In genomic region chr8:121950749-121951655, GRCm38 (mm10) we compare ENCODE assay signal across 8 mouse cellular contexts. TPM values are rescaled to one million over a fixed set of nuclear protein-coding genes. Genes with fewer than 3 reads are reported as not detected.
A peak's percentile ranks its signal among the peaks of the same experiment; 100 is the strongest.
DNase-seq lines count a peak whose midpoint lies in the region; ATAC-seq and TF ChIP-seq lines count a peak whose summit lies in the region.

No protein-coding gene starts in this region.

- H3K4me2 ChIP-seq in limb, embryonic 14.5 days (replicated peaks; ENCODE audit: low read depth, low read length, severe bottlenecking): peak overlapping the region; percentile 87
- H3K4me2 ChIP-seq in midbrain, embryonic 16.5 days (ENCODE audit: low read length): peak overlapping the region; percentile 97
- peak overlapping the region; percentile 75 for H3K4me2 ChIP-seq in stomach, postnatal 0 days (replicated peaks; ENCODE audit: low read depth)

- peaks cover 34% of the 10 kb centered on the region for H3K4me1 ChIP-seq in limb, embryonic 14.5 days (ENCODE audit: control insufficient read depth, insufficient read depth, low read length)
- peaks cover 33% of the 10 kb centered on the region for H3K4me1 ChIP-seq in midbrain, embryonic 16.5 days (ENCODE audit: control insufficient read depth, insufficient read depth, low read length)
- peaks cover 8% of the 10 kb centered on the region for H3K4me1 ChIP-seq in stomach, postnatal 0 days (replicated peaks; ENCODE audit: control insufficient read depth, insufficient read depth)

- H3K9me3 ChIP-seq in limb, embryonic 14.5 days (ENCODE audit: control insufficient read depth, low read length): no peaks in the 10 kb centered on the region
- H3K9me3 ChIP-seq in midbrain, embryonic 16.5 days (replicated peaks; ENCODE audit: control insufficient read depth, low read length, poor library complexity, severe bottlenecking): no peaks in the 10 kb centered on the region
- no peaks in the 10 kb centered on the region for H3K9me3 ChIP-seq in stomach, postnatal 0 days (ENCODE audit: control insufficient read depth, low read length)

- no peaks in the 10 kb centered on the region for H3K27me3 ChIP-seq in limb, embryonic 14.5 days (ENCODE audit: control insufficient read depth, insufficient read depth, low read length)
- H3K27me3 ChIP-seq in midbrain, embryonic 16.5 days (ENCODE audit: control insufficient read depth, insufficient read depth, low read depth, low read length): no peaks in the 10 kb centered on the region
- H3K27me3 ChIP-seq in stomach, postnatal 0 days (ENCODE audit: control insufficient read depth, insufficient read depth, low read length): no peaks in the 10 kb centered on the region

- TF ChIP-seq CTCF in stomach, postnatal 0 days (IDR thresholded peaks at IDR 0.05; ENCODE audit: low read depth): peak; percentile 51

- peaks cover 28% of the 10 kb centered on the region for H3K36me3 ChIP-seq in limb, embryonic 14.5 days (ENCODE audit: control insufficient read depth, insufficient read depth, low read length)
- H3K36me3 ChIP-seq in midbrain, embryonic 16.5 days (ENCODE audit: control insufficient read depth, insufficient read depth, low read length): no peaks in the 10 kb centered on the region; the same call in 1 of the 2 replicates
- no peaks in the 10 kb centered on the region for H3K36me3 ChIP-seq in stomach, postnatal 0 days (ENCODE audit: control insufficient read depth, insufficient read depth, low read length)

- TF ChIP-seq EP300 in stomach, postnatal 0 days (optimal IDR thresholded peaks at IDR 0.05): no peak

- peak overlapping the region; percentile 89 for H3K4me3 ChIP-seq in limb, embryonic 14.5 days (replicated peaks; ENCODE audit: low read length)
- peak overlapping the region; percentile 92 for H3K4me3 ChIP-seq in midbrain, embryonic 16.5 days (ENCODE audit: low read depth, low read length)
- peak overlapping the region; percentile 84 for H3K4me3 ChIP-seq in stomach, postnatal 0 days (ENCODE audit: low read depth, low read length)

- H3K9ac ChIP-seq in limb, embryonic 14.5 days (ENCODE audit: low read depth, low read length, severe bottlenecking): peak overlapping the region; percentile 99
- peak overlapping the region; percentile 96 for H3K9ac ChIP-seq in midbrain, embryonic 16.5 days (ENCODE audit: low read depth, low read length)
- H3K9ac ChIP-seq in stomach, postnatal 0 days (ENCODE audit: low read length): peak overlapping the region; percentile 99

- no peak for TF ChIP-seq POLR2A in limb, embryonic 14.5 days (IDR thresholded peaks at IDR 0.05; ENCODE audit: borderline replicate concordance, extremely low read depth, insufficient read depth, insufficient read length)

- peak; percentile 66 for DNase-seq in ovary, postnatal 36 days (ENCODE audit: low spot score)
- no peak for DNase-seq in ovary, postnatal 14 days (ENCODE audit: low spot score)
- peak; percentile 57 for DNase-seq in embryo, embryonic 10.5 days (ENCODE audit: low spot score)
- DNase-seq in heart, adult 11 months: peak; percentile 98
- DNase-seq in kidney, adult 11 months: peak; percentile 79
- peak; percentile 41 for DNase-seq in limb, embryonic 14.5 days (ENCODE audit: low spot score)
- DNase-seq in stomach, postnatal 0 days (ENCODE audit: low spot score): peak; percentile 82

- no peak for ATAC-seq in limb, embryonic 14.5 days (ENCODE audit: low FRiP score, low read depth)
- ATAC-seq in midbrain, embryonic 16.5 days: peak; percentile 15
- peak; percentile 4; the same call in 1 of the 2 replicates for ATAC-seq in stomach, postnatal 0 days (ENCODE audit: low FRiP score, low TSS enrichment)

- under 1% methylated on average over 52 of the region's 97 CpGs for WGBS in limb, embryonic 14.5 days
- WGBS in midbrain, embryonic 16.5 days: under 1% methylated on average over 58 of the region's 97 CpGs
- under 1% methylated on average over 59 of the region's 97 CpGs for WGBS in stomach, postnatal 0 days

- peak overlapping the region; percentile 94 for H3K27ac ChIP-seq in limb, embryonic 14.5 days (replicated peaks; ENCODE audit: low read depth, low read length)
- H3K27ac ChIP-seq in midbrain, embryonic 16.5 days (ENCODE audit: low read length): peak overlapping the region; percentile 96
- peak overlapping the region; percentile 99 for H3K27ac ChIP-seq in stomach, postnatal 0 days (replicated peaks)

RNA-seq across cellular contexts. Expression of gene Banp, which starts 1.5 kb away (rescaled TPM):
- 97.7 and 127 TPM in 2 replicates for polyA plus RNA-seq in limb, embryonic 14.5 days (2012; rRNA removed)
- polyA plus RNA-seq in limb, embryonic 14.5 days (2014; fragmentation: Nextera tagmentation; extraction: Ambion mirVana): 33.2 and 39.3 TPM in 2 replicates
- 54.7 and 55.7 TPM in 2 replicates for polyA plus RNA-seq in midbrain, embryonic 16.5 days (2015; fragmentation: Nextera tagmentation; extraction: Ambion mirVana)
- polyA plus RNA-seq in stomach, postnatal 0 days (2015; fragmentation: Nextera tagmentation; extraction: Ambion mirVana): 9.0 and 10.0 TPM in 2 replicates

RNA-seq across cellular contexts. Expression of gene Car5a, which starts 6.3 kb away (rescaled TPM):
- polyA plus RNA-seq in limb, embryonic 14.5 days (2012; rRNA removed): not detected in 2 replicates
- polyA plus RNA-seq in limb, embryonic 14.5 days (2014; fragmentation: Nextera tagmentation; extraction: Ambion mirVana): 0.26 TPM in 1 of 2 replicates, not detected in the other
- polyA plus RNA-seq in midbrain, embryonic 16.5 days (2015; fragmentation: Nextera tagmentation; extraction: Ambion mirVana): 0.55 and 0.60 TPM in 2 replicates
- polyA plus RNA-seq in stomach, postnatal 0 days (2015; fragmentation: Nextera tagmentation; extraction: Ambion mirVana): 0.12 and 0.30 TPM in 2 replicates

RNA-seq across cellular contexts. Expression of gene Slc7a5, which starts 43.5 kb away (rescaled TPM):
- 34.6 and 43.9 TPM in 2 replicates for polyA plus RNA-seq in limb, embryonic 14.5 days (2012; rRNA removed)
- 27.1 and 27.8 TPM in 2 replicates for polyA plus RNA-seq in limb, embryonic 14.5 days (2014; fragmentation: Nextera tagmentation; extraction: Ambion mirVana)
- 48.9 and 50.8 TPM in 2 replicates for polyA plus RNA-seq in midbrain, embryonic 16.5 days (2015; fragmentation: Nextera tagmentation; extraction: Ambion mirVana)
- polyA plus RNA-seq in stomach, postnatal 0 days (2015; fragmentation: Nextera tagmentation; extraction: Ambion mirVana): 8.9 and 9.3 TPM in 2 replicates
